Mouse (Mus musculus): Measurements from ENCODE around the gene Ddost.

Gene Ddost

DNA sequence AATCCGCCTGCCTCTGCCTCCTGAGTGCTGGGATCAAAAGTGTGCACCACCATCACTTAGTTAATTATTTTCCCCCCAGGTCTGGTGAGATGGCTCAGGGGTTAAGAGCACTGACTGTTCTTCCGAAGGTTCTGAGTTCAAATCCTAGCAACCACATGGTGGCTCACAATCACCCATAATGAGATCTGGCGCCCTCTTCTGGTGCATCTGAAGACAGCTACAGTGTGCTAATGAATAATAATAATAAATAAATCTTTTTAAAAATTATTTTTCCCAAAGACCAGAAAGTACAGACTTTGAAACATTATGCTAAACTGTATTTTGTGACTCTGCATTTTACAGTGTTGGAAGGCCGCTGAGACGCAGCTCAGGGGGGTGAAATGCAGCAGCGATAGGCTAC is 31.1 kb downstream of the Ddost start:
- no peak for DNase-seq (ENCODE audit: low read depth, low spot score)

GRCm38 (mm10) chr4:138336876-138337275 is 32.3 kb downstream of the Ddost start:
- no peak for DNase-seq (ENCODE audit: low read depth, low spot score)

DNA sequence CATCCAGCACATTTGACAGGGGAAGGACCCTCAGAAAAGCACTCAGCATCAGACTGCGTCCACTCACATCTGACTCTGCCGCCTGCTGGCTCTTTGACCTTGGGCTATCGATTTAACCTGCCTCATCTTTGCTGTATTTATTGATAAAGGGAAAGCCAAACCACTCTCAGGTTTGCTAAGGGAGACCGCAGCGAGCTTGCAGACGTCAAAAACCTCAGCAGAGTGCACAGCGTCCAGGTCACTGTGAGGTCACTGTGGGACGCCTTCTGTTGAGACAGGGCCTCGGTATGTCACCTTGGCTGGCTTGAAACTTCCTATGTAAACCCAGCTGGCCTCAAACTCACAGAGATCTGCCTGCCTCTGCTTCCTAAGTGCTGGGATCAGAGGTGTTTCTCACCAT is 32.8 kb downstream of the Ddost start:
- no peak for DNase-seq (ENCODE audit: low read depth, low spot score)

DNA sequence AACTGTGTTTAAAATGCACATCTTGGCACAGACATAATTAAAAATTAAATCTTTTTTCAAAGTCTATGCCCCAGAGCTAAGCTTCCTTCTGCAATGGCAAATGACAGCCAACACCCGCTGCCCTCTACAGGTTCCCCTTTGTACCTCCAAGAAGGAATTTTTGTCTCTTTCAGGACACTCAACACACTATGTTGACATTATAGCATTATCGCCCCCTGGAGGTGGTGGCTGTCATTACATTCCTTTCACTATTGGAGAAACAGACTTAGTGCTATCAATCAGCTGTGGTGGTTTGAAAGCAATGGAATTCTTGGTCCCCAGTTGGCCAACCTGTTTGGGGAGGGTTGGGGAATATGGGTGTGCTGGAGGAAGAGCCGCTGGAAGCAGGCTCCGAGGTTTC is 35.4 kb downstream of the Ddost start:
- DNase-seq (ENCODE audit: low read depth, low spot score), result peak; percentile 46

GRCm38 (mm10) chr4:138341393-138341792 is 36.9 kb downstream of the Ddost start:
- DNase-seq (ENCODE audit: low read depth, low spot score), result no peak

DNA sequence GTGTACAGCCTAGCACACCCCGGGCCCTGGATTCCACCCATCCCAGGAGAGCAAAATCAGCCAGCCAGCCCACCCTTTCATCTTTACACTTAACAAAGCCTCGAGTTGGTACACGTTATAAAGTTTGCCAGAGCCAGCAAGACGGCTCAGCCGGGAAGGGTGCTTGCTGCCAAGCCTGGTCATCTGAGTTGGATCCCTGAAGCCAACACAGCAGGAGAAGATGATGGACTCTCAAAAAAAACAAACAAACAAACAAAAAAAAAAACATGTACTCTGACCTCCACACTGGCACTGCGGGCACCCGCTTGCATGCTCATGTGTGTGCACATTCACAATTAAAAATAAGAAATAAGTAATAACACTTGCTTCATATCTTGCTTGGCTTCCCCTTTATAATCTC is 37.5 kb downstream of the Ddost start:
- no peak for DNase-seq (ENCODE audit: low read depth, low spot score)

GRCm38 (mm10) chr4:138342778-138343177 is 38.2 kb downstream of the Ddost start:
- no peak for DNase-seq (ENCODE audit: low read depth, low spot score)

GRCm38 (mm10) chr4:138343341-138343837 is 38.9 kb downstream of the Ddost start:
- DNase-seq (ENCODE audit: low read depth, low spot score), result no peak

DNA sequence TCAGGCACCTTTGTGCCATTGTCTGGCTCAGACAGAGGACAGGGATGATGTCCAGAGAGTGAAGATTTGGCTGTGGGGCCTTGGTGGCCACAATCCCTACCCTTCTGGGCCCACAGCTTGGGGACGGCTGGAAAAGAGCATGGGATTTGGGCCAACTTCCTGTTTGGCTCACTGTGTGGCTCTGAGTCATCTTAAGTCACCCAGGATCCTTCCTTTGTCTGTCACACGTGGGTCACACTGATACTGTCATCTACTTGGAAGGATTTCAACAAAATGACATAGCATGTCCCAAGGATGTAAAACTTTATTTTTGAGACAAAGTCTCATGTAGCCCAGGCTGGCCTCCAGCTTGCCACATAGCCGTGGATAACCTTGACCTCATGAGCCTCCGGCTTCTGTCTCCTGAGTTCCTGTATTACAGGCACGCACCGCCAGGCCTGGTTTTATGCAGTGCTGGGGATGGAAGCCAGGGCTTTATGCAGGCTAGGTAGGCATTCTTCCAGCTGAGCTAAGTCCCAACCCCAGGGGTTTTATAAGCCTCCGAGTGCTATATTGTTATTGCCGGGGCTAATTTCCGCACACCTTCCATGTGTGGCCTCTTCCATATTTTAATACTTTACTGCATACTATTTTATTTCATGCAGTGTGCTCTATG is 40.5 kb downstream of the Ddost start:
- no peak for DNase-seq (ENCODE audit: low read depth, low spot score)

GRCm38 (mm10) chr4:138347280-138347679 is 42.8 kb downstream of the Ddost start:
- no peak for DNase-seq (ENCODE audit: low read depth, low spot score)

DNA sequence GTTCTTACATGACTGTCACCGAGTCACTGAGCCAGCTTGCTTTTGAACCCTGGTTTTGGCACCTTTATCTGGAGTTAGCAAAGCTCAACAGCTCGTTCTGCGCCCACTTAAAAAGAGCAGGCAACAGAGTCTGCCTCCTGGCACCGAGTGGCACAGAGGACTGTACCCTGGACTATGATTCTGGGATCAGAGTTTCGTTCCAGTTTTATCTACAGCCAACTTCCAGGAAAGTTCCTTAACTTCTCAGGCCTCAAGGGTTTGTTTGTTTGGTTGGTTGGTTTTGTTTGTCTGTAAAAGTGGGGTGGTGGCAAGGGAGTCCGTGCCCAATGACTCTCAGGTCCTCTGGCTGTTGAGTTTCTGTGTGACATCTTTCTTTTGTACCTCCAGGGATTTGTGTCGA is 44.2 kb downstream of the Ddost start:
- DNase-seq (ENCODE audit: low read depth, low spot score), result no peak

DNA sequence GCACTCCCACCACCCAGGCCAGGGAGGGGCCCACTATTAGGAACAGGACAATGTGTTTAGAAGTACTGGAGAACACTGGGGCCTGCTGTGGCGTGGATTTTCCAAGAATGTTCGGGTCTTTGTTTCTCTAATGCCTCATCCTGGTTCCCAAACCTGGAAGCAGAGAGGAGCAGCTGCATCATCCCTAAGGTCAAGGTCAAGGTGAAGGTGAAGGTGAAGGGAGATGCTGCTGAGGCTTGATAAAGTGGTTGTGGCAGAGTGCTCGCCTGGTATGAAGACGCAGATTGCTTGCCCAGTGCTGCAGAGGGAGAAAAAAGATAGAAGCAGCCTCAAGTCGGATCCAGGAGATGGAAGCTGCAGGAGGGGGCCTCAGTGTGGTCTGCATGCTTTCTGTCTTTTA is 47.3 kb downstream of the Ddost start:
- DNase-seq (ENCODE audit: low read depth, low spot score), result no peak

DNA sequence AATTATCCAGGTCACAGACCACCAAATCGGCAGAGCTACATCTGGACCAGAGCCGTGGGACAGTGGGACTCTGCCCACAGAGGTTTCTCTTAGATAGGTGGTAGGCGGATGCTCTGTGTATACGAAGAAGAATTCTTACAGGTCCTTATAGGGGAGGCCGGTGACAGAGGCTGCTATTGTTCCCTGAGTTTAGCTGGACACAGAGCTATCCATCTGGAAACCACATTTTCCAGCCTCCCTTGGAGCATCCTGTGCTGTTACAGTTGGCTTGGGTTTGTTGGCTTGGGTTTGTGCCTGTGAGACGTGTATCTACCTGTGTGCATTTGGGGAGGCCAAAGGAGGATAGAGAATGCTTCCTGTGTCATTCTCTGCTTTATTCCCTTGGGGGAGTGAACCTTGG is 48.2 kb downstream of the Ddost start:
- DNase-seq (ENCODE audit: low read depth, low spot score), result no peak

DNA sequence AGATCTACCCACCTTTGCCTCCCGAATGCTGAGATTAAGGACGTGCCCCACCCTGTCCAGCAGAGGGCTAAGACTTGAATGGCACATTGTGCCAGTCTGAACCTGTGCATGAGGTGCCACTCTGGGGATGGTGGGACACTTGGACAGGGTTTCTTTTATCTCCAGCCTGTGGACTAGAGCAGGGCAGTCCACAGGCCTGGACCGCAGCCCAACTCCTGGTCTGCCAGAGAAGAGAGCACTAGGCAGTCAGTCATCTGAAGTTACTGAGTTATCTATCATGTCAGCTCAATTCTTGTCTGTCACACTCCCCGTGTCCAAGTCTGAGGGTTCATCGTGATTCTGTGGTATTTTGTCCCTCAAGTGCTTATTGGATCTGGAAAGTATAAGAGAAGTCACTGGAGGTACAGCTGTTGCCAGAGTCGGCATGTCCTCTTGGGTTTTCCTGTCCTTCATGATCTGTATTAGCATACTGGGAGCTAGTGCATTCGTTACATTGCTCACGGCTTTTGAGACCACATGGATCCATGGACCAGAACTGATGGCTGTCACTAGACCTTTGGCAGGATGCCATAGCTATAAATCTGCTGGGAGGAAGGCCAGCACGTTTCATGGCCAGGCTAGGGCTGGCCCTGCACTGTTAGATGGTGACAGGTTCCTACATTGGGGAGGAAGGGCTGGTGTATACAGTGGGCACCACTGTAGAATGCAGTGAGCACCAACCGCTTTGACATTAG is 49.1 kb downstream of the Ddost start:
- DNase-seq (ENCODE audit: low read depth, low spot score), result no peak

DNA sequence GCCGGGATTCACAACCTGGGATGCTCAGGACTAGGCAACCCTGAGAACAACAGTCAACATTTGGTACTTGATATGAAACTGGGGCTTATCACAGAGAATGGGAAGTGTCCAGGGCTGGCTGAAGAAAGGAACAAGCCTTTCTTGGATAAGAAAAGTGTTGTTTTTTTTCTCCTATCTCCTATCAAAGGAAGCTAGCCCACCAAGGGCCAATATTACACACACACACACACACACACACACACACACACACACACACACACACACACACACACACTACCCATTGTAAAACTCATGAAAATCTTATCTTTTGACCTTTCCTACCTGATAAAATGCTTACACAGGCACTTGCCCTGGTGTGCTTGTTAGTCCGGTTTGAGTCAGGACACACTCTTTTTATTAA is 51.0 kb downstream of the Ddost start:
- no peak for DNase-seq (ENCODE audit: low read depth, low spot score)

- no peak for DNase-seq (ENCODE audit: low read depth, low spot score)
Observed at GRCm38 (mm10) chr4:138356141-138356540, 51.6 kb downstream of the Ddost start.

DNA sequence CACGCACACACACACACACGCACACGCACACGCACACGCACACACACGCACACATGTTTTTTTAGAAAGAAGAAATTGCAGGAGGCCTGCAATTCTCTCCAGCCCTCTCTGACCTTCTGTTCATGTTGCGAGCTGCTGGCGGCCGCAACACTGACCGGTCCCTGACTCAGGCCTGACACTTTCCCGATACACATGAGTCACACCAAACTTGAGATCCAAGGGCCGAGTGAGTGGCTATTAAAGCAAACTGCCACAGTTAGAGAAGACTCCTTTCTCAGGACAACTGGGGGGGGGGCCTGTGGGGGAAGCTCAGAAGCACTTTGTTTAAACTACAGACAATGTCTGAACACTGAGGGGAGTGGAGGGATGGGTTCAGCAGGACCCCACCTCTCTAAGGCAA is 52.0 kb downstream of the Ddost start:
- DNase-seq (ENCODE audit: low read depth, low spot score), result no peak

- DNase-seq (ENCODE audit: low read depth, low spot score), result no peak
Observed at GRCm38 (mm10) chr4:138358176-138358575, 53.6 kb downstream of the Ddost start.

DNA sequence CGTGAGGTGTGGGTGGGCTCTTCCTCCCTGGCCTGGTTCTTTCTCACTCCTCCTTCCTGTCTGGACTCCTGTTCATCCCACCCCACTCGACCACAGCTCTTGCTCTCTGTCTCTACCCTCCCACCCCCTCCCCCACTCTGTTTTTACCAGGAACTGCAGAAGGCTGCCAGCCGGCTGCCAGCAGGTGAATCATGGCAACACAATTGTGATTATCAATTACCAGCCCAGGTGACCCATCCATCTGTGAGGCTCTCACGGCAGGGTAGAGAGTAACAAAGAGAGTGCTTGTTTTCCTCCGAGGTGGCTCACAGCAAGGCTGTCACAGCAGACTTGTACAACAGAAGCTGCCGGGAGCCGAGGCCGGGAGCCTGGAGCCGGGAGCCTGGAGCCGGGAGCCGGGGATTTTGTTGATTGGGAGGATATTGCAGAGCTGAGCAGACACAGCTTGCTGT is 56.9 kb downstream of the Ddost start:
- DNase-seq (ENCODE audit: low read depth, low spot score), result no peak
